Mouse (Mus musculus) CH12.LX (cell line): ENCODE data around the gene Grcc10. TPM values are rescaled to one million over a fixed set of nuclear protein-coding genes. Genes with fewer than 3 reads are reported as not detected.

Source experiments
- DNase-seq: peaks from one replicate; pipeline ENCODE4 v3.0.0-alpha.2; 2013; ENCODE audit errors: extremely low read depth
- H3K27ac ChIP-seq: 2 replicates; pipeline ENCODE4 v1.5.1; 2012; ENCODE audit warnings: low read depth, mild to moderate bottlenecking, control low read depth, moderate library complexity; ENCODE audit not compliant: insufficient read depth
- H3K27me3 ChIP-seq: replicated peaks from 2 replicates; pipeline ENCODE3; 2012; ENCODE audit warnings: inconsistent platforms
- H3K36me3 ChIP-seq, 2 experiments: replicated peaks in 1 of 2; 2 replicates each; pipeline versions ENCODE3 to v1.6.1; 2012; ENCODE audit warnings: inconsistent platforms in 1 of 2, low read length in 1 of 2, mild to moderate bottlenecking in 1 of 2, mixed read lengths in 1 of 2, moderate library complexity in 1 of 2; ENCODE audit not compliant: control insufficient read depth in 1 of 2, insufficient read depth in 1 of 2
- H3K4me1 ChIP-seq, 2 experiments: 2 replicates each; pipeline ENCODE4 v1.6.1; 2012; ENCODE audit warnings: inconsistent platforms in 1 of 2, moderate library complexity in 1 of 2; ENCODE audit not compliant: insufficient read depth in 2 of 2, control insufficient read depth in 1 of 2
- H3K4me2 ChIP-seq: 2 replicates; pipeline ENCODE4 v1.6.1; 2012; ENCODE audit warnings: low read depth, mild to moderate bottlenecking, control low read depth; ENCODE audit not compliant: poor library complexity, insufficient read depth, severe bottlenecking
- H3K4me3 ChIP-seq, 3 experiments: fragments of 150-350 bp in 1 of 3; sonication (generic) in 1 of 3; replicated peaks in 1 of 3; 2 replicates each; pipeline versions ENCODE3 to v1.5.1; 2011 to 2012; ENCODE audit warnings: low read depth in 2 of 3, low read length in 2 of 3, mild to moderate bottlenecking in 2 of 3, moderate library complexity in 2 of 3, control low read depth in 1 of 3, improper control_type of control experiment in 1 of 3, inconsistent platforms in 1 of 3, mixed read lengths in 1 of 3; ENCODE audit not compliant: poor library complexity in 1 of 3
- H3K79me2 ChIP-seq: replicated peaks from 2 replicates; pipeline ENCODE4 v1.6.1; 2012; ENCODE audit warnings: mild to moderate bottlenecking, moderate library complexity; ENCODE audit not compliant: control insufficient read depth, poor library complexity, insufficient read depth, severe bottlenecking; ENCODE audit errors: extremely low read depth
- H3K9ac ChIP-seq: 2 replicates; pipeline ENCODE4 v1.6.1; 2012; ENCODE audit warnings: low read depth, mild to moderate bottlenecking, control low read depth, moderate library complexity; ENCODE audit not compliant: insufficient read depth
- H3K9me3 ChIP-seq: replicated peaks from 2 replicates; pipeline ENCODE3; 2012; ENCODE audit warnings: low read length, inconsistent platforms, mixed read lengths
- CHD2 ChIP-seq: IDR thresholded peaks from 2 replicates; pipeline ENCODE4 v1.6.1; 2011; ENCODE audit warnings: low read length, improper control_type of control experiment
- GABPA ChIP-seq: IDR thresholded peaks from 2 replicates; pipeline ENCODE4 v1.6.1; 2012; ENCODE audit warnings: low read depth, low read length, improper control_type of control experiment, inconsistent platforms; ENCODE audit not compliant: insufficient replicate concordance
- IRF4 ChIP-seq: IDR thresholded peaks from 2 replicates; pipeline ENCODE4 v1.6.1; 2014; ENCODE audit warnings: low read depth, mild to moderate bottlenecking, inconsistent platforms, low read length, improper control_type of control experiment
- MAX ChIP-seq: IDR thresholded peaks from 2 replicates; pipeline ENCODE4 v1.6.1; 2011; ENCODE audit warnings: low read length, improper control_type of control experiment
- MAZ ChIP-seq: IDR thresholded peaks from 2 replicates; pipeline ENCODE4 v1.6.1; 2012; ENCODE audit warnings: low read depth, mild to moderate bottlenecking, inconsistent platforms, low read length, improper control_type of control experiment, moderate library complexity
- MEF2A ChIP-seq: IDR thresholded peaks from 2 replicates; pipeline ENCODE4 v1.6.1; 2014; ENCODE audit warnings: low read depth, mild to moderate bottlenecking, inconsistent platforms, low read length, improper control_type of control experiment, borderline replicate concordance
- MXI1 ChIP-seq: IDR thresholded peaks from 2 replicates; pipeline ENCODE4 v1.6.1; 2011; ENCODE audit warnings: mild to moderate bottlenecking, low read depth, low read length, improper control_type of control experiment
- MYC ChIP-seq: IDR thresholded peaks from 2 replicates; pipeline ENCODE4 v1.6.1; 2011; ENCODE audit warnings: low read depth, mild to moderate bottlenecking, improper control_type of control experiment, low read length
- POLR2A ChIP-seq: IDR thresholded peaks from 2 replicates; pipeline ENCODE4 v1.6.1; 2011; ENCODE audit warnings: low read depth, mild to moderate bottlenecking, improper control_type of control experiment, low read length
- RAD21 ChIP-seq: IDR thresholded peaks from 2 replicates; pipeline ENCODE4 v1.6.1; 2011; ENCODE audit warnings: low read depth, mild to moderate bottlenecking, low read length, improper control_type of control experiment, moderate library complexity
- SMC3 ChIP-seq: IDR thresholded peaks from 2 replicates; pipeline ENCODE4 v1.6.1; 2011; ENCODE audit warnings: low read depth, low read length, improper control_type of control experiment
- TCF12 ChIP-seq: IDR thresholded peaks from 2 replicates; pipeline ENCODE4 v1.6.1; 2014; ENCODE audit warnings: low read depth, mild to moderate bottlenecking, inconsistent platforms, low read length, improper control_type of control experiment
- UBTF ChIP-seq: IDR thresholded peaks from 2 replicates; pipeline ENCODE4 v1.6.1; 2012; ENCODE audit warnings: low read depth, mild to moderate bottlenecking, inconsistent platforms, low read length, improper control_type of control experiment, moderate library complexity
- dilution Hi-C: fragments of 300-500 bp; cut with MboI; formaldehyde crosslinking; loops from 2 replicates; pipeline ENCODE4 v1.14.3; 2020; ENCODE audit warnings: low sequenced_read_pairs; ENCODE audit not compliant: extremely low pct_unique_long_range_greater_than_20kb, extremely low pct_ligation_motif_present
- in situ Hi-C: fragments of 300-500 bp; cut with MboI; formaldehyde crosslinking; loops from 3 replicates; pipeline ENCODE4 v1.14.3; 2019; ENCODE audit warnings: low sequenced_read_pairs, low pct_ligation_motif_present, low pct_unique_long_range_greater_than_20kb, mixed read lengths
- polyA plus RNA-seq: library from polyadenylated mRNA; unstranded; fragments of >175 nt; gene quantifications from 2 replicates; pipeline ENCODE4 v1.2.1, GENCODE M21; 2012; ENCODE audit warnings: low read depth; ENCODE audit not compliant: insufficient read length
- total RNA-seq, 2 experiments: library from RNA; depleted of rRNA; stranded (reverse); fragments of 300-350 nt in 1 of 2; fragments of >200 nt in 1 of 2; gene quantifications; 2 replicates each; pipeline ENCODE4 v1.2.3; 2012 to 2014

The Grcc10 gene
- total and polyA plus RNA-seq, 3 experiments, result 64.3 to 197 (median 88.4) TPM

GRCm38 (mm10) chr6:124696441-124697150 lies 44.6 kb downstream of the Grcc10 start:
- no peak overlapping the region for H3K4me2 ChIP-seq
- no peak overlapping the region for H3K27ac ChIP-seq
- peaks cover 7% of the 10 kb centered on the region for H3K79me2 ChIP-seq
- H3K9me3 ChIP-seq, result no peaks in the 10 kb centered on the region
- peaks cover 36 to 76% of the 10 kb centered on the region in 2 experiments for H3K36me3 ChIP-seq
- TF ChIP-seq RAD21 (no peak), MXI1 (no peak), UBTF (no peak), SMC3 (no peak), GABPA (no peak), CHD2 (no peak), MAZ (no peak), MYC (no peak)
- no peak overlapping the region for H3K4me3 ChIP-seq
- H3K4me1 ChIP-seq, result peaks cover 13 to 62% of the 10 kb centered on the region in 2 experiments
- DNase-seq, result no peak
- dilution Hi-C loops, result no loop called here
- in situ Hi-C loops, result no loop called here
- H3K27me3 ChIP-seq, result no peaks in the 10 kb centered on the region
- no peak overlapping the region for H3K9ac ChIP-seq

DNA sequence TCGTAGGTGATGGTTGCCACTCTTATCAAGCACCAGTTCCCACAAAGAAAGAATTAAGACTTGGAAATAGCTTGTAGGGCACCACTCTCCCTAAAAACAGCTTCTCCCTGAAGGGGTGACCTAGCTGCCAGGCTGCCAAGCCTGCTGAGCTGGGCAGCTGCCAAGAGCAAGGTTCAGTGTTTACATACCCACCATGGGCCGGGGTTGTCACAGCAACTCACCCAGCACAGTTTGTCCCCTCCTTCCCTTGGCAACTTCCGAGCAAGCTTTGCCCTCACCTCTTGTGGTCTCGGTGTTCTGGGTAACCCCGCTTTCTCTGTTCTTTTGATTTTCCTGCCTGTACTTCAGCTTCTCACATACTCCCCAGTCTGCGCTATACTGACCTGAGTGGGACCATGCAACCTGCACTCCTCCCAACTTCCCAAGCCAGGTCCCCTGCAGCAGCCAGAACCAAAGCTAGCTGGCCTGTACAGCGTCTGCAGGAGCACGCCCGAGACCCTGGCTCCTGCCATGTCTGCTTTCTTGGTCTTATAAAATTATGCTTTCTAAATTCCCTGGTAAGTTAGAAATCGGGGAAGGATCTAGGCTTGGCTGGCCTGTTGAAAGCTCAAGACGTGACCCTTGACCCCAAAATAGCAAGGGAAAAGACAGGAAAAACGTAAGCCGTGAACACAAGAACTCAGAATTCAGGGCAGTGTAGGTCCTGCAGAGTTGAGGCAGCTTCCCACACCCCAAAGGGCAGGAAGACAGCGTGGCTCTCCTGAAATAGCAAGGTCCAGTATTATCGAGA lies 46.8 kb downstream of the Grcc10 start:
- Histone ChIP-seq H3K79me2 (peaks cover 7% of the 10 kb centered on the region), H3K9ac (no peak overlapping the region), H3K4me1 (peaks cover 5 to 46% of the 10 kb centered on the region in 2 experiments; a peak in 3 of 4 replicates), H3K4me3 (no peak overlapping the region), H3K36me3 (peaks cover 15 to 62% of the 10 kb centered on the region in 2 experiments), H3K4me2 (no peak overlapping the region), H3K9me3 (no peaks in the 10 kb centered on the region), H3K27ac (no peak overlapping the region), H3K27me3 (no peaks in the 10 kb centered on the region)
- dilution Hi-C loops, result no loop called here
- TF ChIP-seq MAX, result no peak
- no peak for TF ChIP-seq MEF2A
- TF ChIP-seq MXI1, result no peak
- TF ChIP-seq POLR2A, result no peak
- TF ChIP-seq RAD21, result no peak
- no peak for TF ChIP-seq TCF12
- no peak for TF ChIP-seq IRF4
- no peak for DNase-seq
- in situ Hi-C loops, result no loop called here
